Mouse (Mus musculus) neural tube, embryonic 14.5 days (tissue): ENCODE results near the gene Mapt. TPM values are rescaled to one million over a fixed set of nuclear protein-coding genes. Genes with fewer than 3 reads are reported as not detected.
"Not testable (repeated sequence)": the region's sequence is repeated elsewhere in the genome, so short reads cannot be mapped to it uniquely, and the experiment has no call there.

Experiments
- ATAC-seq: fragments of 200-750 bp; cut with Nextera tagmentation; 2 replicates; pipeline ENCODE4 v1.8.0; 2017; ENCODE audit warnings: low read depth, mild to moderate bottlenecking, moderate TSS enrichment, moderate library complexity
- H3K27ac ChIP-seq: fragments of 300-500 bp; sonication (generic); 2 replicates; pipeline ENCODE4 v1.5.1; 2014; ENCODE audit warnings: low read depth, mild to moderate bottlenecking, control low read depth, low read length, moderate library complexity, mixed read lengths
- H3K27me3 ChIP-seq: fragments of 300-500 bp; sonication (generic); 2 replicates; pipeline ENCODE4 v1.6.1; 2014; ENCODE audit warnings: low read length; ENCODE audit not compliant: control insufficient read depth, insufficient read depth
- H3K36me3 ChIP-seq: fragments of 300-500 bp; sonication (generic); 2 replicates; pipeline ENCODE4 v1.6.1; 2014; ENCODE audit warnings: low read length, mixed read lengths; ENCODE audit not compliant: control insufficient read depth, insufficient read depth
- H3K4me1 ChIP-seq: fragments of 300-500 bp; sonication (generic); 2 replicates; pipeline ENCODE4 v1.6.1; 2014; ENCODE audit warnings: low read length; ENCODE audit not compliant: control insufficient read depth, insufficient read depth
- H3K4me2 ChIP-seq: fragments of 300-500 bp; sonication (generic); 2 replicates; pipeline ENCODE4 v1.6.1; 2014; ENCODE audit warnings: mild to moderate bottlenecking, low read depth, low read length, control low read depth
- H3K4me3 ChIP-seq: fragments of 300-500 bp; sonication (generic); 2 replicates; pipeline ENCODE4 v1.5.1; 2014; ENCODE audit warnings: low read depth, low read length, control low read depth, mixed read lengths
- H3K9ac ChIP-seq: fragments of 300-500 bp; sonication (generic); replicated peaks from 2 replicates; pipeline ENCODE4 v1.6.1; 2014; ENCODE audit warnings: low read depth, mild to moderate bottlenecking, control low read depth, low read length, mixed read lengths
- H3K9me3 ChIP-seq: fragments of 300-500 bp; sonication (generic); 2 replicates; pipeline ENCODE4 v1.6.1; 2016; ENCODE audit warnings: low read length; ENCODE audit not compliant: control insufficient read depth
- WGBS: fragments of 180-500 bp; shearing (Covaris S2); extraction: QIAGEN DNeasy Blood & Tissue Kit; methylation state at CpG from one replicate; pipeline ENCODE4 v1.1.7; 2014; 5-methylcytosine and 5-hydroxymethylcytosine counted together
- polyA plus RNA-seq: library from polyadenylated mRNA; unstranded; fragments of >200 nt; fragmentation: Nextera tagmentation; extraction: Ambion mirVana; gene quantifications from 2 replicates; pipeline ENCODE4 v1.2.1, GENCODE M21; 2014

Gene Mapt
- polyA plus RNA-seq, 1 experiment from 2014 or later: 1,009 TPM

- 90% methylated on average over 3 of the region's 3 CpGs for WGBS
- Histone ChIP-seq H3K27ac (no peak overlapping the region), H3K36me3 (no peaks in the 10 kb centered on the region), H3K9me3 (no peaks in the 10 kb centered on the region), H3K4me1 (no peaks in the 10 kb centered on the region), H3K9ac (no peak overlapping the region), H3K27me3 (no peaks in the 10 kb centered on the region), H3K4me2 (no peak overlapping the region), H3K4me3 (no peak overlapping the region)
- no peak for ATAC-seq
Observed at GRCm38 (mm10) chr11:104203271-104203670, 27.9 kb upstream of the Mapt start.

GRCm38 (mm10) chr11:104206573-104206972 lies 24.6 kb upstream of the Mapt start:
- Histone ChIP-seq H3K36me3 (no peaks in the 10 kb centered on the region), H3K4me3 (no peak overlapping the region), H3K9me3 (no peaks in the 10 kb centered on the region), H3K27ac (no peak overlapping the region), H3K4me2 (no peak overlapping the region), H3K9ac (no peak overlapping the region), H3K4me1 (no peaks in the 10 kb centered on the region), H3K27me3 (no peaks in the 10 kb centered on the region)
- ATAC-seq: no peak
- 57% methylated on average over 4 of the region's 4 CpGs for WGBS

DNA sequence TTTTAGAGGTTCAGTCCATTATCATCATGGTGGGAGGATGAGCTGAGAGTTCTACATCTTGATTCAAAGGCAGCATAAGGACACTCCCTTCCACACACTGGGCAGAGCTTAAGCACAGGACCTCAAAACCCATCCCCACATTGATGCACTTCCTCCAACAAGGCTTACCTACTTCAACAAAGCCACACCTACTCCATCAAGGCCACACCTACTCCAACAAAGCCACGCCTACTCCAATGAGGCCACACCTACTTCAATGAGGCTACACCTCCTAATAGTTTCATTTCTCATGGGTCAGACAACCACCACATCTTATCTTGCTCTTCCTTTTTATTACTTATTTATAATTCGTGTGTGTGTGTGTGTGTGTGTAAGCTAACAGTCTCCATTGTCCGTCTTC lies 22.1 kb upstream of the Mapt start:
- H3K4me2 ChIP-seq: no peak overlapping the region
- no peaks in the 10 kb centered on the region for H3K4me1 ChIP-seq
- no peaks in the 10 kb centered on the region for H3K9me3 ChIP-seq
- no peak overlapping the region for H3K4me3 ChIP-seq
- no peak overlapping the region for H3K27ac ChIP-seq
- H3K36me3 ChIP-seq: no peaks in the 10 kb centered on the region
- H3K9ac ChIP-seq: no peak overlapping the region
- WGBS: 82% methylated on average over 3 of the region's 3 CpGs
- no peak for ATAC-seq
- H3K27me3 ChIP-seq: no peaks in the 10 kb centered on the region

- H3K9me3 ChIP-seq: no peaks in the 10 kb centered on the region
- ATAC-seq: no peak
- no peak overlapping the region for H3K4me3 ChIP-seq
- 83% methylated on average over 6 of the region's 6 CpGs for WGBS
- no peaks in the 10 kb centered on the region for H3K4me1 ChIP-seq
- no peak overlapping the region for H3K4me2 ChIP-seq
- H3K9ac ChIP-seq: no peak overlapping the region
- no peak overlapping the region for H3K27ac ChIP-seq
- H3K27me3 ChIP-seq: no peaks in the 10 kb centered on the region
- H3K36me3 ChIP-seq: no peaks in the 10 kb centered on the region
Observed at GRCm38 (mm10) chr11:104211251-104211650, 19.9 kb upstream of the Mapt start.

- not testable (repeated sequence) for H3K36me3 ChIP-seq, H3K4me2 ChIP-seq, H3K4me1 ChIP-seq, ATAC-seq, H3K9ac ChIP-seq, H3K27ac ChIP-seq, H3K4me3 ChIP-seq, H3K27me3 ChIP-seq, H3K9me3 ChIP-seq
- WGBS: over 99% methylated on average over 5 of the region's 5 CpGs
Observed at GRCm38 (mm10) chr11:104214128-104214527, 17.1 kb upstream of the Mapt start.

GRCm38 (mm10) chr11:104218075-104218474 lies 13.1 kb upstream of the Mapt start:
- no peak overlapping the region for H3K4me2 ChIP-seq
- H3K36me3 ChIP-seq: no peaks in the 10 kb centered on the region
- H3K4me1 ChIP-seq: no peaks in the 10 kb centered on the region
- no peak overlapping the region for H3K27ac ChIP-seq
- H3K9me3 ChIP-seq: no peaks in the 10 kb centered on the region
- 82% methylated on average over 3 of the region's 3 CpGs for WGBS
- no peaks in the 10 kb centered on the region for H3K27me3 ChIP-seq
- no peak overlapping the region for H3K9ac ChIP-seq
- H3K4me3 ChIP-seq: no peak overlapping the region
- no peak for ATAC-seq

DNA sequence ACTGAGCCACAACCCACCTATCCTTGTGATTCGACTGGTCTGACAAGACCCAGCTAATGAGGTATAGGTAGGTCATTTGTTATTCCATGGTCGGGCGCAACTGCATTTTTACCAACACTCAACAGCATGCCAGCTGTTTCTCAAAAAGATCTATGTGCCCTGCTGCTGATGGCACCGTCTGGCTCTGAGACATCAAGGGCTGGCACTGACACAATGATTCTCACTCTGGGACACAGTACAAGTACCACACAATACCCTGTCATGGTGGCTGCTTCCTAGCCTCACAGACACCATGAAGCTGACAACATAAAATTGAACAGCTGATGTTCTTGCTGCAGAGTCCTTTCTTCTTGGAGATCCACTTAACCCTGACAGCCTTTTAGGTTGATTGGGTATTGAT lies 10.9 kb upstream of the Mapt start:
- ATAC-seq: no peak
- Histone ChIP-seq H3K4me3 (no peak overlapping the region), H3K27me3 (no peaks in the 10 kb centered on the region), H3K9ac (no peak overlapping the region), H3K27ac (no peak overlapping the region), H3K9me3 (no peaks in the 10 kb centered on the region), H3K4me2 (no peak overlapping the region), H3K36me3 (no peaks in the 10 kb centered on the region), H3K4me1 (no peaks in the 10 kb centered on the region)
- 80% methylated on average over 4 of the region's 4 CpGs for WGBS

DNA sequence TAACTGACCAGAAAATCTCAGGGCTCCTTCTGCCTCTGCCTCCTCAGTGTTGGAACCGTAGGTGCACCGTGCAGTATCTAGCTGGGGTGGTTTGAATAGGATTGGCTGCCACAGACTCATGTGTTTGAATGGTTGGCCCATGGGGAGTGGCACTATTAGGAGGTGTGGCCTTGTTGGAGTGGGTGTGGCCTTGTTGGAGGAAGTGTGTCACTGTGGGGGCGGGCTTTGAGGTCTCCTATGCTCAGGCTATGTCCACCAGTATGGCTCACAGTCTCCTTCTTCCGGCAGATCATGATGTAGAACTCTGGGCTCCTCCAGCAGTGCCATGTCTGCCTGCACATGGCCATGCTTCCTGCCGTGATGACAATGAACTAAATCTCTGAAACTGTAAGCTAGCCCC lies 9.4 kb upstream of the Mapt start:
- H3K4me2 ChIP-seq: no peak overlapping the region
- H3K36me3 ChIP-seq: no peaks in the 10 kb centered on the region
- no peak for ATAC-seq
- H3K4me3 ChIP-seq: no peak overlapping the region
- WGBS: 81% methylated on average over 5 of the region's 5 CpGs
- no peak overlapping the region for H3K9ac ChIP-seq
- no peak overlapping the region for H3K27ac ChIP-seq
- H3K27me3 ChIP-seq: no peaks in the 10 kb centered on the region
- no peaks in the 10 kb centered on the region for H3K4me1 ChIP-seq
- no peaks in the 10 kb centered on the region for H3K9me3 ChIP-seq

DNA sequence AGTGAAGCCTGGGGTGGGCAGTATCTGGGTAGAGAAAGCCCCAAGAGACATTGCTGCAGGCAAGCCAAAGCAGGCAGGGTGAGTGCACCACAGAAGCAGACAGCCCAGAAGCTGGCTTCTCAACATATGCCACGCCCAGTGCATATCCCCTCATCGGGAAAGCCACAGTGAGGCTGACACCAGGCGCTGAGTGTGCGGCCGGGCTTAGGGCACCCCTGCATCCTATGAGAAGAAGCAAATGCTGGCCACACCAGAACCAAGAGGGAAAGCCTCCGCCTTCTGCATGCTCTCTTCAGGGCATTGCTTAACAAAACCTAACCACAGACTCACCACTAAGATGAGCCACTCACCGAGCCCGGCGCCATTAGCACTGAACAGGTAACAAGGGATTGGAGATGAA lies 7.9 kb upstream of the Mapt start:
- ATAC-seq: no peak
- H3K9me3 ChIP-seq: no peaks in the 10 kb centered on the region
- no peak overlapping the region for H3K9ac ChIP-seq
- WGBS: 78% methylated on average over 9 of the region's 9 CpGs
- no peak overlapping the region for H3K4me3 ChIP-seq
- H3K4me2 ChIP-seq: no peak overlapping the region
- H3K4me1 ChIP-seq: no peaks in the 10 kb centered on the region
- no peak overlapping the region for H3K27ac ChIP-seq
- no peaks in the 10 kb centered on the region for H3K36me3 ChIP-seq
- H3K27me3 ChIP-seq: no peaks in the 10 kb centered on the region

DNA sequence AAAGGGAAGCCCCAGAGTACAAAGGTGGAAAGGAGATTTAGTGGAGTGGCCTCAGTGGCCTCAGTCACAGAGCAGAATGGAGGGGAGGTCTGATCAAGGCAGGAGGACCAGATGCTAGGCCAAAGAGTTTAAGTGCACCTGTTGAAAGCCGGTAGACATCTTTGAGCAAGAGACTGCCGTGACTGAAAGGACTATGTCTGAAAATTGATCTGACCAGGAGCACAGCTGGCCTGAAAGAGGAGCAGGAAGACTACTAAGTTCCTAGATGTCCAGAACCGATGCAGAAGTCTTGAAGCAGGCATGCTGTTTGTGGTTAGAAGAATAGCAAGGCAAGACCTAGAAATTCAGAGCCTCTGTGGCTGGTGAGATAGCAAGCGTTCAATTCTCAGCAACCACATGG lies 1.8 kb upstream of the Mapt start:
- Histone ChIP-seq H3K9me3 (no peaks in the 10 kb centered on the region), H3K4me1 (peaks cover under 1% of the 10 kb centered on the region; the same call in 1 of the 2 replicates), H3K4me2 (no peak overlapping the region), H3K27me3 (no peaks in the 10 kb centered on the region), H3K36me3 (no peaks in the 10 kb centered on the region), H3K9ac (no peak overlapping the region), H3K4me3 (no peak overlapping the region), H3K27ac (no peak overlapping the region)
- no peak for ATAC-seq
- 85% methylated on average over 4 of the region's 4 CpGs for WGBS
